ENCODE assay signal across 19 mouse cellular contexts in genomic region chr15:78695745-78696144, GRCm38 (mm10). TPM values are rescaled to one million over a fixed set of nuclear protein-coding genes. Genes with fewer than 3 reads are reported as not detected.
"Had no signal": no experiment of that assay in that cellular context is flagged by ENCODE, and none has a peak within 500 bp of the region (broad histone marks: within the 10 kb centered on the region; RNA-seq: fewer than 3 reads in every experiment).

No protein-coding gene starts in this region.

- H3K4me3 ChIP-seq: kidney, embryonic 15.5 days; limb, embryonic 12.5 days; limb, embryonic 15.5 days; midbrain, embryonic 13.5 days; neural tube, embryonic 12.5 days had no signal

- H3K4me1 ChIP-seq: kidney, embryonic 15.5 days had no signal

- H3K9ac ChIP-seq: kidney, embryonic 15.5 days; limb, embryonic 12.5 days; limb, embryonic 15.5 days; liver, embryonic 14.5 days; liver, postnatal 0 days; lung, embryonic 14.5 days; midbrain, embryonic 13.5 days; neural tube, embryonic 12.5 days had no signal

- DNase-seq: kidney, adult 11 months; kidney, adult 8-10 months; kidney, postnatal 10 days; kidney, postnatal 36 days; left cerebral cortex, postnatal 4 days; liver, postnatal 0 days; lung, embryonic 14.5 days; thymus, adult 18-20 months; thymus, postnatal 36 days had no signal

- ATAC-seq: liver, postnatal 0 days; lung, postnatal 0 days; midbrain, embryonic 13.5 days had no signal

- H3K9me3 ChIP-seq: kidney, embryonic 15.5 days; limb, embryonic 12.5 days; limb, embryonic 15.5 days; midbrain, embryonic 13.5 days; neural tube, embryonic 12.5 days had no signal

- H3K4me2 ChIP-seq: kidney, embryonic 15.5 days; limb, embryonic 12.5 days; limb, embryonic 15.5 days; liver, embryonic 11.5 days; lung, embryonic 14.5 days; midbrain, embryonic 13.5 days; neural tube, embryonic 12.5 days had no signal

- H3K36me3 ChIP-seq: kidney, embryonic 15.5 days; limb, embryonic 12.5 days; limb, embryonic 15.5 days; midbrain, embryonic 13.5 days; neural tube, embryonic 12.5 days had no signal

- H3K27ac ChIP-seq: kidney, embryonic 15.5 days; limb, embryonic 12.5 days; limb, embryonic 15.5 days; liver, embryonic 14.5 days; macrophage; midbrain, embryonic 13.5 days; neural tube, embryonic 12.5 days had no signal

RNA-seq across cellular contexts. Expression of gene Elfn2, which starts 22.8 kb away (rescaled TPM):
- total RNA-seq: neutrophil, adult 5-6 weeks had no signal
- polyA plus RNA-seq: kidney, embryonic 15.5 days; liver, embryonic 11.5 days; liver, embryonic 14.5 days; liver, postnatal 0 days; macrophage had no signal
